Mouse (Mus musculus): ENCODE data around the gene Dcaf15.

Gene Dcaf15

GRCm38 (mm10) chr8:84068316-84069035 is 36.1 kb downstream of the Dcaf15 start:
- ATAC-seq (ENCODE audit: insufficient number of reproducible peaks, low FRiP score, low TSS enrichment), result no peak

- ATAC-seq (ENCODE audit: insufficient number of reproducible peaks, low FRiP score, low TSS enrichment), result no peak
Observed at GRCm38 (mm10) chr8:84067911-84068310, 36.7 kb downstream of the Dcaf15 start.

GRCm38 (mm10) chr8:84067047-84067573 is 37.5 kb downstream of the Dcaf15 start:
- ATAC-seq (ENCODE audit: insufficient number of reproducible peaks, low FRiP score, low TSS enrichment), result peak; percentile 22; the same call in 1 of the 2 replicates

GRCm38 (mm10) chr8:84066291-84066930 is 38.2 kb downstream of the Dcaf15 start, which contains the start of gene Rfx1:
TSS of gene Rfx1 (plus strand) at chr8:84066834.
- ATAC-seq (ENCODE audit: insufficient number of reproducible peaks, low FRiP score, low TSS enrichment), result peak; percentile 98

- ATAC-seq (ENCODE audit: insufficient number of reproducible peaks, low FRiP score, low TSS enrichment), result no peak
Observed at GRCm38 (mm10) chr8:84065457-84066072, 39.0 kb downstream of the Dcaf15 start.

- ATAC-seq (ENCODE audit: insufficient number of reproducible peaks, low FRiP score, low TSS enrichment), result no peak
Observed at GRCm38 (mm10) chr8:84065037-84065436, 39.5 kb downstream of the Dcaf15 start, which contains the start of gene Gm10643. TSS of gene Gm10643 (minus strand) at chr8:84065137.

- no peak for ATAC-seq (ENCODE audit: insufficient number of reproducible peaks, low FRiP score, low TSS enrichment)
Observed at GRCm38 (mm10) chr8:84063861-84064610, 40.5 kb downstream of the Dcaf15 start.

- ATAC-seq (ENCODE audit: insufficient number of reproducible peaks, low FRiP score, low TSS enrichment), result no peak
Observed at GRCm38 (mm10) chr8:84060245-84060644, 44.3 kb downstream of the Dcaf15 start.

GRCm38 (mm10) chr8:84059226-84059625 is 45.3 kb downstream of the Dcaf15 start:
- no peak for ATAC-seq (ENCODE audit: insufficient number of reproducible peaks, low FRiP score, low TSS enrichment)

GRCm38 (mm10) chr8:84057827-84058226 is 46.7 kb downstream of the Dcaf15 start:
- no peak for ATAC-seq (ENCODE audit: insufficient number of reproducible peaks, low FRiP score, low TSS enrichment)

GRCm38 (mm10) chr8:84053229-84053628 is 51.3 kb downstream of the Dcaf15 start:
- no peak for ATAC-seq (ENCODE audit: insufficient number of reproducible peaks, low FRiP score, low TSS enrichment)

- ATAC-seq (ENCODE audit: insufficient number of reproducible peaks, low FRiP score, low TSS enrichment), result no peak
Observed at GRCm38 (mm10) chr8:84052746-84053145, 51.8 kb downstream of the Dcaf15 start.

- no peak for ATAC-seq (ENCODE audit: insufficient number of reproducible peaks, low FRiP score, low TSS enrichment)
Observed at GRCm38 (mm10) chr8:84048171-84048570, 56.4 kb downstream of the Dcaf15 start.

Data from cerebellum, adult (tissue).